Mouse (Mus musculus) right cerebral cortex, postnatal 14 days (tissue): Measurements from ENCODE around the gene Ankrd11.

ENCODE experiments used
- DNase-seq: peaks from one replicate; pipeline ENCODE4 v3.0.0; 2022

Gene Ankrd11

DNA sequence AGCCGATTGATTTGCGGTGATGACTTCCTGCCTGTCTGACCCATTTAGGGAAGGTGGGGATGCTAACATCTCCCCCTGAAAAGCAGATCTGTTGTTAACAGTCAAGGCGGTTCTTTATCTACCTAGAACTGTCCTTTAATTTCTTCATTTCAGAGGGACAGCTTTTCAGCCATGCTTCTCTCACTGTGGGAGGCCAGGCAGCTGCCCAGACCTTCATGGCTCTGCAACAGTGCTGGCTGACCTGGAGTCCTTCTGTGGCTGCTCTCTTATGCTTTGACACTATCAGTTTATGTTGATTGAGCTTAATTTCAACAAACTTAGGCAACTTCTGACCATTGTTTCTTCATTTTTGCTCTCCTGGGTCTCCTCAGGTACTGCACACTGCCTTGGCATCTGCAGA, 161.8 kb downstream of the Ankrd11 start:
- no peak for DNase-seq

DNA sequence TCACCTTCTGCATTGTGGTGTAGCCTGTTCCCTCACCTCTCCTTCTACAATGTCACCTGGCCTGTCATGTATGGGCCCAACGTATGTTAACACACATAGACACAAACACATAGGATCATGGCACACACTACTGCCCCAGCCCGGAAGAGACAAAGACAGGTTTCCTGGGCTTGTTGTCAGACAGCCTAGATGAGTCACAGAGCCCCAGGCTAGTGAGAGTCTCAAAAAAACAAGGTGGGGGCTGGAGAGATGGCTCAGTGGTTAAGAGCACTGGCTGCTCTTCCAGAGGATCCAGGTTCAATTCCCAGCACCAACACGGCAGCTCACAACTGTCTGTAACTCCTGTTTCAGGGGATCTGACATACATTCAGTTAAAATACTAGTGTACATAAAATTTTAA, 163.8 kb downstream of the Ankrd11 start:
- DNase-seq = no peak

DNA sequence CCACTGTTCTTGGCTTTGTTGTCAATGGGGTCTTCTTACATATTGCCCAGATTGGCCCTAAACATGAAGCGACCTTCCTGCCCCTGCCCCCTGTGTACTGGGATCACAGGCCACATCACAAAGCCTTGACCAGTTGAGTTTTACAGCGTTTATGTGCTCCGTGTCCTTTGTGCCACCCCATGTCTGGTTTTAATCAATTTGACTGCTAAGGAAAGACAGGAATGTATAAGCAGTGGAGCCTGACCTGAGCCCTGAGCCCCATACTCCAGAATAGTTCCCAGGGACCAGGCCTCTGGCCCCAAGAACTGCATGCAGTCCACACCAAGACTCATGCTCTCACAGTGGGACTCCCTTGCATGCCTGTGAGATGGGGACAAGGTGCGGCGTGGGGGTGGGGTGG, 166.9 kb downstream of the Ankrd11 start:
- no peak for DNase-seq

DNA sequence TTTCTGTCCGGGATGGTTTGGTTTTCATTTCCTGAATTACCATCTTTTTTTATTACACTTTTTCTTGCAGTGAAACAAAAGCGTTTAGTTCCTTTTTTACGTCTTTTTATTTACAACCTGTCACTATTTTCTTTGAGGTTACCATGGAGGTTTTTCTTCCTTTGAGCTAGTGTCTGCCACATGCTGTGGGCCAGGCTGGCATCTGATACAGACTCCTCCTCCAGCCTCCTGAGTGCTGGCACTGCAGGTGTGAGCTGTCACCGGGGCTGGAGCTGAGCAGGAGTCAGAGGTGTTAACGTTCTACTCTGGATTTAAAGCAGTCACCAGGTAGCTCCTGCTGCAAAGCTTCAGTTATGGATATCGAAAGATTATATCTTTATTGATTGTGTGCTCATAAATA, 168.9 kb downstream of the Ankrd11 start:
- no peak for DNase-seq

DNA sequence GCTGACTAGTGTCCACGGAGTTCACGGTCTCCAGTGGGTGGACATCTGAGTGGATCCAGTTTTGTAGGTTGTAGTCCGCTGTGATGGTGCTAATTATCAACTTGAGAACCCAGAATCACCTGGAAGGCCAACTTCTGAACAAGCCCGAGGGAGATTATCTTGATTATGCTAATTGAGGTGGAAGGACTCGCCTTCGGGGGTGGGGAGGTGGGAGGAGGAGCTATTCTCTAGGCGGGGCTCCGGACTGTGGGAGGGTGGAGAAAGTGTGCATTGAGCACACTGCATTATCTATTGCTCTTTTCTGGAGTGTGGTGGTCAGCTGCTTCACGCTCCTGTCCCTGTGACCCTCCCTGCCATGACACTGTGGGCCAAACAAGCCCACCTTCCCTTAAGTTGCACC, 170.4 kb downstream of the Ankrd11 start:
- DNase-seq = no peak

DNA sequence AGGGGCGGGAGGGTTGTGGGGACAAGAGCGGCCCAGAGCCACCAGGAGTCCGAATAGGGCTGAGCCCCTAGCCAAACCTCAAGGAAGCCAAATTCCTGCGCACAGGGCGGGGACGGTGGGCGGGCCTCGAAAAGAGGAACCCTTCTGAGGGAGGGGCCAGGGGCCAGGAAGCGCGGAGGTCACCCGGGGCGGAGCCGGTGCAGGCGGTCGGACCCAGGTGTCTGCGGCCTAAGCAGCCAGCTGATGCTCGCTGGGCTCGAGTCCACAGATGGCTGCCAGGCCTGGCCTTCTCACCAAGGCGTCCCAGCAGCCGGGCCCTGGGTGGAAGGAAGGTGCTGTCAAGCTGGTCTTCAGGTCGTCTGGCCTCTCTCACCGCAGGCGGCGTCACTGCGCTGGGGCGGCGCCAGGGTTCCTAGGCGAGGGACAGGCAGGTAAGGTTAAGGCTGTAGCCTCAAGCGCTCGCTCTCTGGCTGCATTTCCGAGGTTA, 171.7 kb downstream of the Ankrd11 start:
- DNase-seq = no peak

DNA sequence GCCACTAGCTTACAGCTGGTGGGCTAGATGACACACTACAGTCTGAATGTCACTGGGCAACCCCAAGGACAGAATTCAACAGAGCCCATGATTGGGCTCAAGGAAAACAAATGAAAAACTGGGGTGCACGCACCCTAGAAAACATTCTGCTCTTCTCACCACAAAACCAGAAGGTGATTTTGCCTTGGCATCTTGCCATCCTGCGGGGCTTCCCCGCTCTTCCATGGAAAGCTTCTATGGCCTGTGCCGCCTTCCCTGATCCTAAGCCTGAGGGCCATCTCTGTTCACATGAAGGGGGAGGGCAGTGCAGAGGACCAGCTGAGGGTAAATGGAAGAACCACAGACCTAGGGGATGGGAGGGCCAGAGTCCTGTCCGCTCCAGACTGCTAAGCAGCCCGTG, 174.1 kb downstream of the Ankrd11 start:
- DNase-seq = no peak

DNA sequence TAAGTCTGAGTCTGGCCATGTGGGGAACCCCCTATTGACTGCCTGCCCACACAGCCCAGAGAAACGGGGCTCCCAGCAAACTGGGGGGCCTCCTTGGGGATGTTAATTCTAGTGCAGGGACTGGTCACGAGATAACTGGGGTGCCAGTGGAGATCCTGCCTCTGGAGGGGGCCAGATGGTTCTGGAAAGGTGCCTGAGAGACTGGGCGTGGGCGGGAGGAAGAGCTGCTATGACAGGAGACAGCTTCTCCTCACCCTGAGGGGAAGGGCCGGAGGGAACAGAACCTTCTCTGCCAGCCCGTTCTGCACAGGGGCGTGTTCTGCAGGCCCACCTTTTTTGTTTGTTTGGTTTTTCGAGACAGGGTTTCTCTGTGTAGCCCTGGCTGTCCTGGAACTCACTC, 175.8 kb downstream of the Ankrd11 start:
- no peak for DNase-seq

DNA sequence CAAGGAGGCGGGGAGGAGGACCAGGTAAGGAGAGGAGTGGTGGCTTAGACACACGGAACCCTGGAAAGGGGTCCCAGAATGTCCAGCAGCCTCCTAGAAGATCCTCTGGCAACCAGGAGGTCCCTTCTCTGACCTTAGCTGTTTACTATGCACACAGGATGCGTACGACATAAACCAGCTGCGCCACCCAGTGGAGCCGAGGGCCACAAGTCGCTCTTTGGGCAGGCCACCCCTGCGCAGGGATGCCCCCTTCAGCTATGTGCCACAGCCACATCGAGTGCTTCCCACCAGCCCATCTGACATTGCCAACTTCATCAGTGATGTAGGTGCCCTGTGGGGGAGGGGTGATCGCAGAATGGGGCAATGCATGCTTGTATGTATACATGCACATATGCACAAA, 176.6 kb downstream of the Ankrd11 start:
- DNase-seq = peak; percentile 23

DNA sequence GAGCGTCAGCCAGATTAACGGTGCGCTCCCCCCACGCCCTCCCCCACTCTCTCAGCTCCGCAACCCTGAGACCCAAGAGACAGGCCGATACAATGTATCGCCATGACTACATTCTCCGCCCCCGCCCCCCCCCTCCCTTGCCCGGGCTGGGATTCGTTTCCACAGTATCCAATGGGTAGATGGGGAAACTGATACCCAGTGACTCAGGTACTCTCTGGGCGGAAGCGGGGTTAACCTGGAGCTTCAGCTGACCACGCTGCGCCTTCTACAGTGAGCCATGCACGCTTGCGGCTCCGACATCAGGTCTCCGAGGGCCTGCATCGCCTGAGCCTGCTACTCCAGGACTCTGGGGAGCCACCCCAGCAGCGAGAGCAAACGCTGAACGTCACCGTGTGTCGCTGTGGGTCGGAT, 177.4 kb downstream of the Ankrd11 start:
- DNase-seq = no peak

DNA sequence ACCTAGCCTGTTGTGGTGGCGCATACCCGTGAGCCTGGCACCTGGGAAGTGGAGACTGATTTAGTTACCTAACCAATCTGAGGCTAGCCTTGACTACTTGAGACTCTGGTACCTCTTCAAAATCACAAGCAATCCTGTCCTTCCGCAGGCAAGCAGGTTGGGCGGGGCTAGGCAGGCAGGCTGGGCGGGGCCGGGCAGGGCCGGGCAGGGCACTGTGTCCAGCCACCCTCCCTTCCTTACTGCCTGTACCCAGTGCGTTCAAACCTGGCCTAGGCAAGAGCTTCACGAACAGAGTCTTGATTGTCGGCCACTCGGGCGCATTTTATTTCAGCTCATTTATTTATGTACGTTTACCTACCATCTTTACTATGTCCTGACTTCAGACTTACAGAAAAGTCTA, 182.2 kb downstream of the Ankrd11 start:
- DNase-seq = no peak

DNA sequence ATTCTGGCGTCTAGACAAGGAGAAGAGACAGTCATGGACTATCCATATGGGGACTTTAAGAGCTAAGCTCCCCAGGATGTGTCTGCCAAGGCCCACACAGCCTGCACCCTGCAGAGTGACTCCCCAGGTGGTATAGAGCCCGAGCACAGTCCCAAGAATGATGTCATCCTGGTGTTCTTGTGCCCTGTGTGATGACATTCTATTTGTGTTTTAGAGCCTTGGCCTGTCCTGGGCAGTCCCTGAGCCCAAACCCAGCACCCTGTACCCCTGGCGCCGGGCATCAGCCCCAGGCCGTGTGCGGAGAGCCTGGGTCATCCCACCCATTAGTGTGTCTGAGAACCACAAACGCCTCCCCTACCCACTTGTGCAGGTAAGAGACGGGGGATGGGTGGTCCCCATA, 185.8 kb downstream of the Ankrd11 start:
- no peak for DNase-seq

DNA sequence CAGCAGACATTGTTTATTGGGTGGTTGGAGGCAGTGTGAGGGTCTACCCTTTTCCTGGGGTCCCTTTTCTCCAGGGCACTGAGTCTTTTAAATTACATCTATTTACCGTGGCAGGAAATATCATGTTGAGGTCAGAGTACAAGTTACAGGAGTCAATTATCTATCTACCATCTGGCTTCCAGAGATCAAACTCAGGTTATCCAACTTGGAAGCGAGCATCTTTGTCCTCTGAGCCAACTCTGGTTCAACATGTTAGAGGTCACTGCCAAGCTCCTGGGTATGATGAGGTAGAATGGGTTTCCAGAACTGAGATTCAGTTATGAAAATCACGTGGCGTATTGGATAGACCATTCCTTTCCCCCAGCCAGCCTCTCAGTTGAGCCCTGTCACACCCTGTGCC, 187.0 kb downstream of the Ankrd11 start:
- DNase-seq = no peak

DNA sequence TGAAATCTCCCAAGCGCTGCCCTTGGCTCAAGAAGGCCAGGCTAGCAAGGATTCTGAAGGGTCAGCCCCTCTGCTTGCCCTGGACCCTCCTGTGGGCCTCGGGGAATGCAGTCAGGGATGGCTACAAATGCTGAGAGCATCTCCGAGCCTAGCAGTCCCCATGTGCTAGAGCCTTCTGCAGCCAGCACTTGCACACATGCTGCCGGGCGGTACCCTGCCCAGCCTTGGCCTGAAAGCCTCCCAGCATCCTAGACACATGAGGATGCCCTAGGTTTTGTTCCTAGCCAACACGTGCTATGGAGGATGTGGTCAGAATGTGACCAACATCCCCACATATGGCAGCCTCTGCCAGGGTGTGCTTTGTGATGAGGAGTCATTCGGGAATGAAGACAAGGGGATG, 187.7 kb downstream of the Ankrd11 start:
- DNase-seq = no peak

DNA sequence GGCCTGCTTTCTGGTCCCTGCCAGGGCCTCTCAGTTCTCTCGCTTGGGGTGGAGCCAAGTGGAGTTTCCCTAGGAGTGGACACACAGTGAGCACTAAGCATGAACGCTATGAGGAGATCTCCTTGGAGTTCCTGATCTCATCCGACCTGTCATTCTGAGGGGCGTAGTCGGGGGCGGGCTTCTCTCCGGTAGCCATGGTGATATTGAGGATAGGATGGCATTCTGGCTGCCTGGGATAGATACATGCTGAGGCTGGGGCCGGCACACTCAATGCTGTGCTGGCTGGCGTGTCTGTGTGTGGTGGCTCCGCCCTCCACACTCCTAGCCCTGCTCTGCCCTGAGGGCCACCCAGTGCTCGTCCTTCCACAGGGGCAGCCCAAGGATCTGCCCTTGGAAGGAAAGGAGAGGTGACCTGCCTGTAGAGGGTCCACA, 188.7 kb downstream of the Ankrd11 start:
- DNase-seq = peak; percentile 37

DNA sequence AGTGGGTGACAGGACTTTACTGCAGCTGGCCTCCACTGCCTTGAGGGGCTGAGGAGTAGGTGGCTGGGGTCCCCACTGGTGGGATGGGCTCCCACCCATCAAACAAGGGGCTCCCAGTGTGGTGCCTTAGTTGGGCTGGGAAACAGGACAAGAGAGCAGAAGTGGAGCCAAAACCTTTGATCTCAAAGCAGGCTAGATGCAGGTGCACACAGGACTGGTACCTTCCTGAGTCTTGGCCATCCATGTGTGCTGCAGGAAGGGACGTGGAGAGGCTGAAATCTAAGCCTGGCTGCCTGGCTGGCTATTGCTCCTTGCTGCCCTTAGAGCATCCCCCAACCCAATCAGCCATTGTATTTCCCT, 189.6 kb downstream of the Ankrd11 start:
- DNase-seq = no peak

DNA sequence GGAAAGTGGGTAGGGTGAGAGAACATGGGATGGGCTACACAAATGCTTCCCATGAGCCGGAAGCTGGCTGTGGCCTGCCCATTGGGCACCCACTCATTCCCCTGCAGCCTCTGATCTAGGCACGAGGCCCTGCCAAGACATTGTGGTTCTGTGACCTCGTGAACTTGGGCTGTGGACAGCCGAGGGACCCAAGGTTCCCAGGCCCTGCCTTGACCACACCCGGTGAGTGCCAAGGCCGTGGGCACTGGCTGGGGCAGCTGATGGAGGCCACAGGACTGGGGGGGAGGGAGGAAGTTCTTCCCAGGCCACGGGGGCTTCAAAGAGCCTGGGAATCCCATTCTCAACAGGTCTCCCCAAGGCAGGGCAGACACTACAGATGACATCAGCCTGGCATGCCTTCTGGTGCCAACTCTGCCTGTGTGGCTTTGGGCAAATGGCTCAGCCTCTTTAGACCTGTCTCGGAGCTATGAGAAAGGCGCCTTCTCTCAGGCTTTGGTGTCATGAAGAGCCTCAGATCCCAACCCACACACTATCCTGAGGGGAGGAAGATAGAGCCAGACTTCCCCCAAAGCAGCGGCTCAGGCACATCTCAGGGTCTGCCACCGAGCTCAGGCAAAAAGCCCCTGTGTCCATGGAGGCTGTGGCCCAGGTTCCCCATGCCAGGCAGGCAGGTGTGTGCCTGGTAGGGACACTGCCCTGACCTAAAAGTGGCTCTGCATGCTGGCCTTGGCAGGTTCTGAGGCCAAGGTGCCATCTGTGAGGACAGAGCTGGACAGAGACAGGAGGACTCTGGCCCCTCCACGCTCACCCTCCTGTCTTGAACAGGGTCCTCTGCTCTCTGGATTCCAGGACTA, 190.2 kb downstream of the Ankrd11 start:
- DNase-seq = no peak

DNA sequence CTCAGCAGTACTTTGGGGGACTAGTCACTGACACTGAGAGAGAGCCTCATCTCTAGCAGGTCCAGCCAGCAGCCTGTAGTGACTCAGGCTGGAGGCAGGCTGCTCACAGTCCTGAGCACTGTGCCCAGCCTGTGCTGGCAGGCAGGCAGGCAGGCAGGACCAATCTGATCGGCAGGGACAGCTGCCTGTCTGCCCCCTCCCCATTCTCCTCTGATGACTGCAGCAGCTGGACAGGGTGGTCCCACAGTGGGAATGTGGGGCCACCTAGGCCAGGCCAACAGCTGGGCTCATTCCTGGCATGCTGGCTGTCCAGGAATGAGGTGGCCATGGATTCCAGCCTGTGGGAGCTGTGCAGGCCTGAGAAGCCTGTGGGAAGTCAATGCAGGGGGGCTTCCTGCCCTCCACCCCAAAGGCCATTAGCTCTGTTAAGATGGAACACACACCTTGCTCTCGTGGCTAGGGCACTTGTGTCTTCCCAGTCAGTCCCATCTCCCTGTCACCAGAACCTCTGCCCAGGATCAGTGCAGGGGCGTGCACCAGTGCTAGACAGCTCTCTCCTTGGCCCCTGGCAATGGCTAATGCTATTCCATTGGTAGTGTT, 191.3 kb downstream of the Ankrd11 start:
- DNase-seq = no peak

DNA sequence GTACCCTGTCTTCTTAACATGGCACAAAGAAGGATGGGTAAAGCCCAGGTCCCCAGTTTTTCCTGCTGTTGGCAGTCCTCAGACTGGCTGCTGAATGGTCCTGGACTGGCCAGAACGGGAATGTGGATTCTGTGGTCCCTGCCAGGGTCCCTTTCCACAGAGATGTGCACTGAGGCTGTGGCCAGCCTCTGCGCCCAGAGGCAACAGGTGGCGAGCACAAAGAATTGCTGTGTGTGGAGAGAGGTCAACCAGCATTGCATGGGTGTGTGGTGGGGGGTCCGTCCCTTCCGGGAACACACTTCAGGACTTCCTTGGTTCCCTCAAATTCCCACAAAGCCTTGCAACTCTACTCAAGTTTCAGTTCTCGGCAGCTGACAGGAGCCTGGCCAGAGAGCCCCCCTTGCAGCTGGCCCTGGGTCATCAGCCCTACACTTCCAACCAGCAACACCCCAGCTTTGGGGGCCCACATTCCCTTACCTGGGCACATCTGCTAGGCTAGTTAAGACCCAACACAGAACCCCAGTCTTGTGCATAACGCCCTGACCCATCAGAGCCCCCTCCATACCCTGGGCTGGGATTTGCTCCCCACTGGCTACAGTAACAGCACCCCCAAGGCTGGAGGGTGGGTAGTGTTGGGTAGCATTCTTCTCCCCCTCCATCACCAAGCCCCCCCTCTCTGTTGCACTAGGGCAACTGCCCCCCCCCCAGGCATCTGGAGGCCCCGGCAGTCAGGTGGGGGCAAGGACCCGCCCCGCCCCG, 192.7 kb downstream of the Ankrd11 start:
- no peak for DNase-seq

DNA sequence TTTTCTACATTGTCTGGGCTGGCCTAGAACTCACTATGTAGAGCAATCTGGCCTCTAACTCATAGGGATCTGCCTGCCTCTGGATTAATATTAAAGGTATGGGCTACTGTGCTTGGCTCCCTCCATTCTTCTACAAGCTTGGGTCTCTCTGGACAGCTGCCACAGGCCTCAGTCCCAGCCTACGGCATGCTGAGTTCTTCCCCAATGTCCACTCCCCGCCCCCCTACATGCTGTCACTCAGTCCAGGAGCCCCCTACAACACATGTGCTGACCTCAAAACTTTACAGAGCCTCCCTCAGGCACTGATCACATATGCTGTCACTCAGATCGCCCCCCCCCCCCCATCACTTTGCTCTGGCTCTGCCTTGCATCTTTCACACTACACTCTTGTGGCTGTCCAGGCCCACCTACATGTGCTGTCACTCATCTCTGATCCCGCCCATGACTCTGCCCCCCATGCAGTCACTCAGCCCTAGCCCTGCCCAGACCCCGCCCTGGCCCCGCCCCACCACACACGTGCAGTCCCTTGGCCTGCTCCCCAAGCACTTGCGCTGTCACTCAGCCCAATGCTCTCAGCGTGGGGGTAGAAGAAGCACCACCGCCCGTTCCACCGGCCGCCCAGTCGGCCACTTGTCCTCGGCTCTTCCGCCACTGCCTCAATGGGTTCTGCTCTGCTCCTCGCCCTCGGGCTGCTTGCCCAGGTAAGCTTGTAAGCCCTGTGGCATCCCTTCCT, 194.1 kb downstream of the Ankrd11 start, which contains the start of gene Cdh15:
Cdh15 (plus strand) TSS at position 138 of the 733 bp plus-strand sequence.
- DNase-seq = peak; percentile 51

DNA sequence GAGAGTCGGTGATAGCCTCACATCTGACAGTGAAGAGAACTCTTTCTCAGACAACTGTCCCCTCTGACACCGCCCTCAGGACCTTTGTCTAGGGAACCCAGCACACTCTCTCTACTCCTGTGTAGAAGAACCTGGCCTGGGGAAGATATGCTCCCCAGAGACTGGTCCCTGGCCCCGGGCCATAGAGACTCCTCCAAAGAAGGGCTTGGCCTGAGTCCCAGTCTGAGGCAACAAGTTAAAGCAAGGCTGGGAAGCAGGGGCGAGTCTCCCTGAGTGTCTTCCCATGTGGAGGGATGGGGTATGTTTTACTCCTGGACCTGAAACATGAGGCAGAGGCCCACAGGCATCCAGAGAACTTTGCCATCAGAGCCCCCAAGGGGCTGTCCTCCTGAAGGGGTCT, 196.4 kb downstream of the Ankrd11 start:
- no peak for DNase-seq

DNA sequence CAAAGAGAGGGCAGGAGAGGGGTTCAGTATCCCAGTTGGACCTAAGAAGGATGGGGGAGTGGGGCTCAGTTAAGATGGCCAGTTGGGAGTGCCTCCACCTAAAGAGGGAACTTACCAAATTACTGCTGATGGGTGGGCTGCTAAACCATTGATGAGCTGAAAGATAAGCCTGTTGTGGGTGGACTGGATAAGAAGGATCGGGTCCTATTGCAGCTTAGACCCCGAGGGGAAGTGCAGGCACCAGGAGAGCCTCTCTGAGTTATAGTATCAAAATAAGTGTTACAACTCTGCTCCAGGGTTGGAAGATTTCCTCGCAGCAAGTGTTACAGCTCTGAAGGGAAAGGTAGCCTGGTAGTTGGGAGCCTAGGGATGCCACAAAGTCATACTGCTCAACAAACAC, 197.9 kb downstream of the Ankrd11 start:
- no peak for DNase-seq

DNA sequence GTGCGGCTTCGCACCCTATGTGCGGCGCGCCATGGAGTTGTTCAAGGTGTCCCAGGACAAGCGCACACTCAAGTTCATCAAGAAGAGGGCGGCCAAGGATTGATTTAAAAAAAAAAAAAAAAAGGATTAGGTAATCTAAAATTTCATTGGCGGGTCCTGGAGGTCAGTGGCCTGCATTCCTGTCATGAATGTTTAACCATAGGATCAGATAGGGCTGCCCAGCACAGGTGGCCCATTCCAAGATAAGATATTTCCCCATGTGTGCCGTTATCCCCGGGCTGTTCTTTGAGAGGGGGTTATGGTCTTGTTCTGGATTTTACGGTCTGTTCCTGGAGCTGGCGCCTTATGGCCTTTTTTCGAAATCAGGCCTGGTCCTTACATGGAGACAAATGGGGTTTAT, 205.4 kb downstream of the Ankrd11 start:
- DNase-seq = no peak
